Mouse (Mus musculus) stomach, embryonic 15.5 days (tissue): Measurements from ENCODE around the gene Cox10. TPM values are rescaled to one million over a fixed set of nuclear protein-coding genes. Genes with fewer than 3 reads are reported as not detected.

ENCODE experiments used
- ATAC-seq: fragments of 200-750 bp; cut with Nextera tagmentation; 2 replicates; pipeline ENCODE4 v1.8.0; 2017; ENCODE audit warnings: low read depth, moderate number of reproducible peaks, moderate TSS enrichment; ENCODE audit not compliant: insufficient read depth, low FRiP score
- H3K27ac ChIP-seq: fragments of 300-500 bp; sonication (generic); 2 replicates; pipeline ENCODE4 v1.5.1; 2015; ENCODE audit warnings: mild to moderate bottlenecking, inconsistent platforms
- H3K27me3 ChIP-seq: fragments of 300-500 bp; sonication (generic); replicated peaks from 2 replicates; pipeline ENCODE4 v1.6.1; 2015; ENCODE audit warnings: inconsistent platforms
- H3K36me3 ChIP-seq: fragments of 300-500 bp; sonication (generic); 2 replicates; pipeline ENCODE4 v1.6.1; 2015; ENCODE audit warnings: inconsistent platforms
- H3K4me1 ChIP-seq: fragments of 300-500 bp; sonication (generic); 2 replicates; pipeline ENCODE4 v1.6.1; 2015; ENCODE audit warnings: inconsistent platforms
- H3K4me2 ChIP-seq: fragments of 300-500 bp; sonication (generic); 2 replicates; pipeline ENCODE4 v1.6.1; 2015; ENCODE audit warnings: mild to moderate bottlenecking, inconsistent platforms
- H3K4me3 ChIP-seq: fragments of 300-500 bp; sonication (generic); replicated peaks from 2 replicates; pipeline ENCODE4 v1.5.1; 2015; ENCODE audit warnings: inconsistent platforms
- H3K9ac ChIP-seq: fragments of 300-500 bp; sonication (generic); 2 replicates; pipeline ENCODE4 v1.6.1; 2015; ENCODE audit warnings: inconsistent platforms
- H3K9me3 ChIP-seq: fragments of 300-500 bp; sonication (generic); 2 replicates; pipeline ENCODE4 v1.6.1; 2016; ENCODE audit warnings: inconsistent platforms
- WGBS: fragments of 180-500 bp; shearing (Covaris S2); methylation state at CpG from one replicate; pipeline ENCODE4 v1.1.7; 2015; 5-methylcytosine and 5-hydroxymethylcytosine counted together
- polyA plus RNA-seq: library from polyadenylated mRNA; unstranded; fragments of >200 nt; fragmentation: Nextera tagmentation; extraction: Ambion mirVana; gene quantifications from 2 replicates; pipeline ENCODE4 v1.2.1, GENCODE M21; 2015

The Cox10 gene
- polyA plus RNA-seq, 1 experiment from 2014 or later, result 23.5 TPM

GRCm38 (mm10) chr11:64022403-64023047, 56.7 kb downstream of the Cox10 start:
- no peak overlapping the region for H3K4me3 ChIP-seq
- H3K27ac ChIP-seq, result no peak overlapping the region
- no peak for ATAC-seq
- H3K36me3 ChIP-seq, result no peaks in the 10 kb centered on the region
- WGBS, result 28% methylated on average over 9 of the region's 9 CpGs
- no peaks in the 10 kb centered on the region for H3K27me3 ChIP-seq
- peaks cover 9% of the 10 kb centered on the region; the same call in 1 of the 2 replicates for H3K4me1 ChIP-seq
- H3K4me2 ChIP-seq, result no peak overlapping the region
- no peaks in the 10 kb centered on the region for H3K9me3 ChIP-seq
- no peak overlapping the region for H3K9ac ChIP-seq

GRCm38 (mm10) chr11:64019235-64019634, 60.0 kb downstream of the Cox10 start:
- Histone ChIP-seq H3K27ac (no peak overlapping the region), H3K36me3 (no peaks in the 10 kb centered on the region), H3K4me3 (no peak overlapping the region), H3K9ac (no peak overlapping the region), H3K9me3 (no peaks in the 10 kb centered on the region), H3K27me3 (no peaks in the 10 kb centered on the region), H3K4me2 (no peak overlapping the region), H3K4me1 (peaks cover 9% of the 10 kb centered on the region; the same call in 1 of the 2 replicates)
- no peak for ATAC-seq
- WGBS, result 79% methylated on average over 8 of the region's 8 CpGs

- Histone ChIP-seq H3K27me3 (no peaks in the 10 kb centered on the region), H3K9ac (no peak overlapping the region), H3K4me3 (no peak overlapping the region), H3K27ac (no peak overlapping the region), H3K4me2 (no peak overlapping the region), H3K36me3 (no peaks in the 10 kb centered on the region), H3K9me3 (no peaks in the 10 kb centered on the region), H3K4me1 (peaks cover 4% of the 10 kb centered on the region; the same call in 1 of the 2 replicates)
- ATAC-seq, result no peak
- 80% methylated on average over 5 of the region's 5 CpGs for WGBS
These were observed 61.1 kb downstream of the Cox10 start for GRCm38 (mm10) chr11:64018165-64018564.

- no peak overlapping the region for H3K9ac ChIP-seq
- H3K9me3 ChIP-seq, result no peaks in the 10 kb centered on the region
- ATAC-seq, result no peak
- no peaks in the 10 kb centered on the region for H3K27me3 ChIP-seq
- H3K4me3 ChIP-seq, result no peak overlapping the region
- H3K27ac ChIP-seq, result no peak overlapping the region
- H3K36me3 ChIP-seq, result no peaks in the 10 kb centered on the region
- no peaks in the 10 kb centered on the region for H3K4me1 ChIP-seq
- WGBS, result 77% methylated on average over 6 of the region's 6 CpGs
- no peak overlapping the region for H3K4me2 ChIP-seq
These were observed 64.0 kb downstream of the Cox10 start for GRCm38 (mm10) chr11:64015309-64015708.

GRCm38 (mm10) chr11:64010724-64011496, 68.4 kb downstream of the Cox10 start:
- Histone ChIP-seq H3K27me3 (no peaks in the 10 kb centered on the region), H3K4me2 (no peak overlapping the region), H3K4me3 (no peak overlapping the region), H3K9me3 (no peaks in the 10 kb centered on the region), H3K4me1 (no peaks in the 10 kb centered on the region), H3K36me3 (no peaks in the 10 kb centered on the region), H3K27ac (no peak overlapping the region), H3K9ac (no peak overlapping the region)
- WGBS, result 51% methylated on average over 22 of the region's 22 CpGs
- ATAC-seq, result no peak; the same call in 1 of the 2 replicates

GRCm38 (mm10) chr11:64004152-64004551, 75.1 kb downstream of the Cox10 start:
- H3K4me3 ChIP-seq, result no peak overlapping the region
- H3K4me1 ChIP-seq, result peaks cover 19% of the 10 kb centered on the region
- no peak overlapping the region for H3K4me2 ChIP-seq
- no peaks in the 10 kb centered on the region for H3K9me3 ChIP-seq
- no peak for ATAC-seq
- H3K27ac ChIP-seq, result no peak overlapping the region
- H3K36me3 ChIP-seq, result no peaks in the 10 kb centered on the region
- H3K27me3 ChIP-seq, result no peaks in the 10 kb centered on the region
- H3K9ac ChIP-seq, result no peak overlapping the region
- WGBS, result 73% methylated on average over 4 of the region's 4 CpGs

- Histone ChIP-seq H3K4me3 (no peak overlapping the region), H3K4me1 (peaks cover 19% of the 10 kb centered on the region), H3K9me3 (no peaks in the 10 kb centered on the region), H3K27me3 (no peaks in the 10 kb centered on the region), H3K36me3 (no peaks in the 10 kb centered on the region), H3K9ac (no peak overlapping the region), H3K27ac (no peak overlapping the region), H3K4me2 (no peak overlapping the region)
- peak; percentile 83; the same call in 1 of the 2 replicates for ATAC-seq
- 51% methylated on average over 3 of the region's 3 CpGs for WGBS
These were observed 75.8 kb downstream of the Cox10 start for GRCm38 (mm10) chr11:64003484-64003883.

GRCm38 (mm10) chr11:64002629-64003028, 76.6 kb downstream of the Cox10 start:
- Histone ChIP-seq H3K4me3 (no peak overlapping the region), H3K4me1 (peaks cover 19% of the 10 kb centered on the region), H3K36me3 (no peaks in the 10 kb centered on the region), H3K9me3 (no peaks in the 10 kb centered on the region), H3K9ac (no peak overlapping the region), H3K27ac (no peak overlapping the region), H3K4me2 (no peak overlapping the region), H3K27me3 (no peaks in the 10 kb centered on the region)
- ATAC-seq, result no peak
- WGBS, result 73% methylated on average over 2 of the region's 2 CpGs

GRCm38 (mm10) chr11:64001111-64001510, 78.2 kb downstream of the Cox10 start:
- no peak overlapping the region for H3K4me2 ChIP-seq
- H3K4me3 ChIP-seq, result no peak overlapping the region
- ATAC-seq, result no peak
- no peak overlapping the region for H3K9ac ChIP-seq
- no peak overlapping the region for H3K27ac ChIP-seq
- H3K27me3 ChIP-seq, result no peaks in the 10 kb centered on the region
- peaks cover 19% of the 10 kb centered on the region for H3K4me1 ChIP-seq
- 55% methylated on average over 2 of the region's 2 CpGs for WGBS
- no peaks in the 10 kb centered on the region for H3K36me3 ChIP-seq
- no peaks in the 10 kb centered on the region for H3K9me3 ChIP-seq

- Histone ChIP-seq H3K9ac (no peak overlapping the region), H3K27me3 (no peaks in the 10 kb centered on the region), H3K36me3 (no peaks in the 10 kb centered on the region), H3K4me2 (no peak overlapping the region), H3K4me1 (peaks cover 19% of the 10 kb centered on the region), H3K27ac (peak overlapping the region; percentile 62), H3K9me3 (no peaks in the 10 kb centered on the region), H3K4me3 (no peak overlapping the region)
- peak; percentile 64 for ATAC-seq
- WGBS, result 45% methylated on average over 5 of the region's 5 CpGs
These were observed 79.0 kb downstream of the Cox10 start for GRCm38 (mm10) chr11:64000200-64000794.

- H3K27ac ChIP-seq, result no peak overlapping the region
- 71% methylated on average over 6 of the region's 6 CpGs for WGBS
- no peak for ATAC-seq
These were observed 79.8 kb downstream of the Cox10 start for GRCm38 (mm10) chr11:63999431-63999830.

GRCm38 (mm10) chr11:63991958-63992357, 87.3 kb downstream of the Cox10 start:
- H3K27me3 ChIP-seq, result 0 out of 2 replicates have a peak, but pooled peaks cover 9% of the 10 kb centered on the region
- no peaks in the 10 kb centered on the region for H3K9me3 ChIP-seq
- WGBS, result 81% methylated on average over 8 of the region's 8 CpGs
- H3K9ac ChIP-seq, result no peak overlapping the region
- ATAC-seq, result no peak
- no peak overlapping the region for H3K27ac ChIP-seq
- no peak overlapping the region for H3K4me3 ChIP-seq
- H3K36me3 ChIP-seq, result no peaks in the 10 kb centered on the region
- H3K4me2 ChIP-seq, result no peak overlapping the region
- no peaks in the 10 kb centered on the region for H3K4me1 ChIP-seq

More at GRCm38 (mm10) chr11:63999431-63999830, 79.8 kb downstream of the Cox10 start:
- no peak overlapping the region for H3K4me3 ChIP-seq
- no peak overlapping the region for H3K9ac ChIP-seq
- H3K4me1 ChIP-seq, result peaks cover 19% of the 10 kb centered on the region
- no peak overlapping the region for H3K4me2 ChIP-seq
- H3K9me3 ChIP-seq, result no peaks in the 10 kb centered on the region
- H3K27me3 ChIP-seq, result no peaks in the 10 kb centered on the region
- no peaks in the 10 kb centered on the region for H3K36me3 ChIP-seq
